27 mouse cellular contexts compared by ENCODE assay signal in genomic region chr14:82002790-82003189, GRCm38 (mm10).
"Had no signal": no experiment of that assay in that cellular context is flagged by ENCODE, and none has a peak within 500 bp of the region (broad histone marks: within the 10 kb centered on the region; RNA-seq: fewer than 3 reads in every experiment).

No protein-coding gene starts in this region.

- H3K4me3 ChIP-seq: gastrocnemius, adult 2 months; heart, embryonic 10.5 days; heart, embryonic 12.5 days; hindbrain, embryonic 10.5 days; hindbrain, embryonic 12.5 days; intestine, embryonic 15.5 days; layer of hippocampus, adult 2 months; left cerebral cortex, adult 2 months; limb, embryonic 10.5 days; limb, embryonic 12.5 days; liver, embryonic 13.5 days had no signal

- H3K27me3 ChIP-seq: heart, embryonic 12.5 days; hindbrain, embryonic 12.5 days; intestine, embryonic 15.5 days; limb, embryonic 12.5 days; liver, embryonic 13.5 days had no signal

- ATAC-seq: hindbrain, embryonic 16.5 days; inflammation-experienced regulatory T-cells, adult 6 months; intestine, embryonic 15.5 days; intestine, postnatal 0 days had no signal

- H3K36me3 ChIP-seq: heart, embryonic 10.5 days; heart, embryonic 12.5 days; hindbrain, embryonic 10.5 days; hindbrain, embryonic 12.5 days; intestine, embryonic 15.5 days; limb, embryonic 10.5 days; limb, embryonic 12.5 days; liver, embryonic 13.5 days had no signal

- H3K9ac ChIP-seq: heart, embryonic 12.5 days; hindbrain, embryonic 12.5 days; hindbrain, embryonic 14.5 days; intestine, embryonic 15.5 days; limb, embryonic 12.5 days; liver, embryonic 13.5 days had no signal

- H3K27ac ChIP-seq: gastrocnemius, adult 2 months; heart, embryonic 10.5 days; hindbrain, embryonic 10.5 days; hindbrain, embryonic 12.5 days; hindbrain, embryonic 14.5 days; intestine, embryonic 15.5 days; layer of hippocampus, adult 2 months; left cerebral cortex, adult 2 months; limb, embryonic 10.5 days; limb, embryonic 12.5 days; liver, embryonic 13.5 days had no signal

- H3K4me2 ChIP-seq: heart, embryonic 12.5 days; hindbrain, embryonic 12.5 days; hindbrain, embryonic 14.5 days; intestine, embryonic 15.5 days; limb, embryonic 12.5 days; liver, embryonic 11.5 days; liver, embryonic 13.5 days had no signal

- H3K9me3 ChIP-seq: heart, embryonic 10.5 days; hindbrain, embryonic 10.5 days; hindbrain, embryonic 12.5 days; intestine, embryonic 15.5 days; limb, embryonic 10.5 days; limb, embryonic 12.5 days; liver, embryonic 13.5 days had no signal

- DNase-seq: gastrocnemius, adult 2 months; gastrocnemius, postnatal 10 days; gastrocnemius, postnatal 25 days; heart, adult 18-20 months; heart, postnatal 10 days; heart, postnatal 4 days; kidney, adult 18-20 months; kidney, adult 8-10 months; kidney, postnatal 10 days; kidney, postnatal 25 days; kidney, postnatal 4 days; liver; liver, embryonic 13.5 days had no signal

- H3K4me1 ChIP-seq: heart, embryonic 10.5 days; heart, embryonic 12.5 days; hindbrain, embryonic 10.5 days; hindbrain, embryonic 12.5 days; intestine, embryonic 15.5 days; limb, embryonic 10.5 days; limb, embryonic 12.5 days; liver, embryonic 13.5 days had no signal
